Mouse (Mus musculus) thymus, adult 2 months (tissue): ENCODE measurements around the gene Wwp2. TPM values are rescaled to one million over a fixed set of nuclear protein-coding genes. Genes with fewer than 3 reads are reported as not detected.

ENCODE experiments used
- DNase-seq: peaks from one replicate; pipeline ENCODE4 v3.0.0; 2021
- H3K27ac ChIP-seq: fragments of 200-500 bp; 2 replicates; pipeline ENCODE4 v1.5.1; 2012; ENCODE audit warnings: low read length, control low read depth; ENCODE audit not compliant: control insufficient read depth, insufficient read depth
- H3K27me3 ChIP-seq: fragments of 200-500 bp; 2 replicates; pipeline ENCODE4 v1.6.1; 2012; ENCODE audit warnings: mild to moderate bottlenecking, low read length, moderate library complexity, mixed read lengths; ENCODE audit not compliant: control insufficient read depth, insufficient read depth
- H3K36me3 ChIP-seq: fragments of 200-500 bp; 2 replicates; pipeline ENCODE4 v1.6.1; 2012; ENCODE audit warnings: mild to moderate bottlenecking, low read length, moderate library complexity; ENCODE audit not compliant: control insufficient read depth, insufficient read depth
- H3K4me1 ChIP-seq: fragments of 200-500 bp; replicated peaks from 2 replicates; pipeline ENCODE4 v1.6.1; 2012; ENCODE audit warnings: low read length; ENCODE audit not compliant: control insufficient read depth, insufficient read depth
- H3K4me3 ChIP-seq: fragments of 200-500 bp; 2 replicates; pipeline ENCODE4 v1.5.1; 2012; ENCODE audit warnings: mild to moderate bottlenecking, low read length, control low read depth, moderate library complexity; ENCODE audit not compliant: control insufficient read depth, insufficient read depth
- CTCF ChIP-seq: fragments of 200-500 bp; IDR thresholded peaks from 2 replicates; pipeline ENCODE4 v1.5.1; 2012; ENCODE audit warnings: mild to moderate bottlenecking, control low read depth, low read length, moderate library complexity, borderline replicate concordance; ENCODE audit not compliant: control insufficient read depth, poor library complexity, insufficient read depth; ENCODE audit errors: extremely low read depth
- POLR2A ChIP-seq: fragments of 200-500 bp; IDR thresholded peaks from 2 replicates; pipeline ENCODE4 v1.6.1; 2012; ENCODE audit warnings: mild to moderate bottlenecking, low read length, control low read depth, moderate library complexity; ENCODE audit not compliant: control insufficient read depth, poor library complexity, insufficient read depth; ENCODE audit errors: extremely low read depth
- WGBS: fragments of 180-500 bp; shearing (Covaris S2); methylation state at CpG from one replicate; pipeline ENCODE4 v1.1.7; 2018; 5-methylcytosine and 5-hydroxymethylcytosine counted together
- polyA plus RNA-seq: library from polyadenylated mRNA; depleted of rRNA; stranded (reverse); fragments of >200 nt; gene quantifications from 2 replicates; pipeline ENCODE4 v1.2.3, GENCODE M21; 2012

Gene Wwp2
- polyA plus RNA-seq, 1 experiment, result 79.8 TPM

DNA sequence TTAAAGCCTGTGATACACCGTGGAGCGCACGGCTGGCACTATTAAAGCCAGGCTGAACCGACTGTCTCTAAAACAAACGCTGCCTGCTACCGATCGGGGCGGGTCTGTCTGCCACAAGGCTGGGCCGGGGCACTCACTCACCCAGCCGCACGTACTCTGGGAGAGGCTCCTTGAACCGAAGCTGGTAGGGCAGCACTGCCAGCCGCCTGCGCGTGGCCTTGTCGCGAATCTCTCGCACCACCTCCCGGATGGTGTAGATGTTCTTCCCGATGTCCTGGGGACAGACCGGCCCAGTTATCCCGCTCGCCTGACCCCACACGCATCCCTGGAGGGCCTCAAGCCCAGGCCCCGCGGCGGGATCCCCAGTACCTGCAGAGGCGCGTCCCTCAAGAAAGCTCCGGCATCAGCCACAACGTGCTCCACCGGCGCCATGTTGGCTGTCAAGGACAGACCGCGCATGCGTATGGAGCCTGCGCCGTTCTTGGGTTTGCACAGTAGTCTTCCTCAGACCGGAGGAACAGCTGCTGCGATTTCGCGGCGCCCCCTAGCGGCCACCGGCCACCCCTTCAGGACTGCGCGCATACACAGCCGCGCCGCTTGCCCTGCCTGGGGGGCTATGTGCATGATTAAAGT lies 11.5 kb upstream of the Wwp2 start, which contains the start of gene Nob1:
TSS of gene Nob1 (minus strand) at position 455 of the 633 bp plus-strand sequence.
- Histone ChIP-seq H3K27ac (no peak within 1 kb of the TSS), H3K4me3 (peak within 1 kb of the TSS; percentile 74), H3K4me1 (peaks cover 6% of the 10 kb centered on the region), H3K27me3 (no peaks in the 10 kb centered on the region), H3K36me3 (peaks cover 18% of the 10 kb centered on the region)
- peak; percentile 97 for DNase-seq
- under 1% methylated on average over 50 of the region's 50 CpGs for WGBS
- TF ChIP-seq POLR2A (peak; percentile 66), CTCF (peak; percentile 99)

DNA sequence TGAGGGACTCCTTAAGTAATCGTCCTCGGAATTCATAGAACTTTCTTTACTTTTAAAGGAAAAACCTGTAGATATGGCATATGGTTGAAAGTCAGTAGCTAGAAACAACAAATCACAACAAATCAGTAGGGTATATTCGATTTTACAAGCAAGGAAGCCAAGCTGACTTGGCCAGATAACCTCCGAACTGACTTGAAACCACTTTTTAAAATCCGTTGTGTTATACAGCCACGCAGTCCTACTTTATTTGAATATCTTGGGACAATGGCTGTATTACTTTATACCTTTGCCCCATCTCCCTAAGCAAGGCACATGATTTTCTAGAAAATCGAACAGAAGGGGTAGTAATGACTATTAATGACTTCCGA lies 11.0 kb upstream of the Wwp2 start:
- H3K4me3 ChIP-seq, result no peak overlapping the region

DNA sequence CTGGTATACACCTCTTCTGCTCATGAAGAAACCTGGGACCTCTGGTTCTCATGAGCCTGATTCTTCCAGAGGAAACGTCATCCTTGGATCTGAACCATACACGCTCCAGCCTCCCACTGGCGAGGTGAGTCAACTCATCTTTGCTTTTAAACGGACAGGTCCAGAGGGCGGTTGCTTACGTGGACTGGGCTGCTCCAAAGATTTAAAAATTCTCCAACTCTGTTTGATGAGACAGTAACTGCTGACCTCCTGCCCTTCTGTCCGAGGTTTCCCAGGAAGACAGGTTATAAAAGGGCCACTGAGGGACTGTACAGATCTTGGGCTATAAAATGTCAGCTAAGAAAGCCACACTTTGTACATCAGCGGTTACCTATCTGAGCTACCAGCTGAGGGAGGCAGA lies 5.3 kb upstream of the Wwp2 start:
- H3K36me3 ChIP-seq, result no peaks in the 10 kb centered on the region
- peaks cover 5% of the 10 kb centered on the region; the same call in 1 of the 2 replicates for H3K4me1 ChIP-seq
- no peak for DNase-seq
- no peak overlapping the region for H3K27ac ChIP-seq
- H3K27me3 ChIP-seq, result no peaks in the 10 kb centered on the region
- TF ChIP-seq CTCF (no peak), POLR2A (no peak)
- H3K4me3 ChIP-seq, result no peak overlapping the region
- 89% methylated on average over 8 of the region's 8 CpGs for WGBS

More for the DNA sequence above, 11.0 kb upstream of the Wwp2 start:
- no peak for DNase-seq
- Histone ChIP-seq H3K27me3 (no peaks in the 10 kb centered on the region), H3K4me1 (peaks cover 6% of the 10 kb centered on the region), H3K36me3 (peaks cover 13% of the 10 kb centered on the region), H3K27ac (no peak overlapping the region)
- no peak for TF ChIP-seq CTCF
- TF ChIP-seq POLR2A, result no peak
- 44% methylated on average over 8 of the region's 8 CpGs for WGBS

DNA sequence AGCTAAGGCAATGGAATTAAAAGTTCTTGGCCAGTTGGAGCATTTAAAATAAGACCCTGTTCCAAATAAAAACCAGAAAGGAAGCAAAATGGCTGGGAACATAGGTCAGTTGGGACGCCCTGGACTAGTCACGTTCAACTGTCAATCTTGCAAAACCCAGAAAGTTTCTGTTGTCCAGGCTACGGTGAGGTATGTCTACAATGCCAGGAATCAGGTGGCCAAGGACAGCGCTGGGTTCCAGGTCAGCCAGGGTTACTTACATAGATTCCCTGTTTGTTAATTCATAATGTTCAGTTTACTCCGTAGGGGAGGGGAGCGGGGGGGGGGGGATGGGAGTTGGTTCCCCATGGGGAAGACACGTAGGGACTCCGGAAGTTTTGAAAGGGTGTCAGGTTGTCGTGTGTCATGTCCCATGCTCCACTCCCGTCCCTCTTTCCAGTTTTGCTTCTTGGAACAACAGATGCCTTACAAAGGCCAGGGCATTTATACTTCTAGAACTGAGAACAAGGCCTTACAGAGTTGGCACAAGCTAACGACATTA lies 674 bp upstream of the Wwp2 start:
- no peak for TF ChIP-seq CTCF
- no peak for TF ChIP-seq POLR2A
- Histone ChIP-seq H3K27ac (peak overlapping the region; percentile 75), H3K36me3 (no peaks in the 10 kb centered on the region), H3K27me3 (no peaks in the 10 kb centered on the region), H3K4me3 (no peak overlapping the region; the same call in 1 of the 2 replicates), H3K4me1 (peaks cover 7% of the 10 kb centered on the region)
- 42% methylated on average over 11 of the region's 11 CpGs for WGBS
- DNase-seq, result peak; percentile 13

DNA sequence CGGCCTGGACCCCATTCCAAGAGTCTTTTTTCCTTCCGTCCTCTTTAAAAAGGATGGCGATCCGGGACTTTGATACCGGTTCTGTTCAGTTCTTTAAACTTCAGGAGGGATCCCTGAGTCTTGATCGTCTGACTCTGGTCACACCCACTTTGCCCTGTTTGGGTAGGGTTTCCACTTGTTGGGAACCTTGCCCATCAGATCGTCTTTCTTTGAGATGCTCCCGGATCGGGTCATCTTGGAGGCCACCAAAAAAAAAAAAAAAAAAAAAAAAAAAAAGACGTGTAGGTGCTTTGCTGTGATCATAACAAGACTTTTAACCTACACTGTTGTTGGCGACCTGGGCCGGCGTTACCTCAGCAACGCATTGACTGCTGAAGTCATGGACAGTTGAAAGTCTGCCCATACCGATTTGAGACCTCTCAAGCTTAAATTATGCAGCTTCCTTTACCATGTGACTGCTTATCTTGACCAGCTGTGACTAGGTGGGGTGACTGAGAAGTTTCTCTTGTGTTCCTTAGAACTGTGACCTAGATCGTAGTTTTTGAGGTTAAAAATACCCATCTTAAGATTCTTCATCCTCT lies 766 bp downstream of the Wwp2 start:
- WGBS, result 4% methylated on average over 16 of the region's 16 CpGs
- no peaks in the 10 kb centered on the region for H3K36me3 ChIP-seq
- H3K4me3 ChIP-seq, result peak overlapping the region; percentile 78
- no peaks in the 10 kb centered on the region for H3K27me3 ChIP-seq
- peak overlapping the region; percentile 77 for H3K27ac ChIP-seq
- no peak for TF ChIP-seq POLR2A
- TF ChIP-seq CTCF, result no peak
- no peak for DNase-seq
- peaks cover 7% of the 10 kb centered on the region for H3K4me1 ChIP-seq

DNA sequence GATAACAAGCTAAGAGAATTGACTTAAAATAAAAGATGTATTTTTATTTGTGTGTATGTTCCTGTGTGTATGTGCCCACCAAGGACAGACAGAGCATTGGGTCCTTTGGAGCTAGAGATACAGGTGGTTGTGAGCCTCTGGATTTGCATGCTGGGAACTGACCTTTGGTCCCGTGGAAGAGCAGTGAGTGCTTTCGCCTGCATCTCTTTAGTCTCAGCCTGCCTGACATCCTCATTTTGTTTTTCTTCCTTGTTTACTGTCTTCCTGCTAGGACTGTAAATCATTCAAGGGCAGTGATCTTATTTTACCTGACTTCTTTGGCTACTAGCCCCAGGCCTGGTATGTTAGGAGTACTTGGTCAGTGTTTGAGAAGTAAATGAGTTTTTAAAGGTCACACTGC lies 1.5 kb downstream of the Wwp2 start:
- no peak for TF ChIP-seq POLR2A
- TF ChIP-seq CTCF, result no peak
- Histone ChIP-seq H3K27me3 (no peaks in the 10 kb centered on the region), H3K36me3 (no peaks in the 10 kb centered on the region), H3K4me1 (peaks cover 7% of the 10 kb centered on the region), H3K27ac (no peak overlapping the region), H3K4me3 (no peak overlapping the region)
- WGBS, result 88% methylated on average over 2 of the region's 2 CpGs
- DNase-seq, result no peak
